Mouse (Mus musculus) CD8-positive naive resting alpha-beta T cell, adult 2 months (primary cell): ENCODE data around the gene Map3k6.
A peak's percentile ranks its signal among the peaks of the same experiment; 100 is the strongest.

Experiments used
- DNase-seq, 2 experiments: peaks; one replicate each; pipeline ENCODE4 v3.0.0; 2022; ENCODE audit warnings: low read depth in 2 of 2, low spot score in 2 of 2

Map3k6 gene

DNA sequence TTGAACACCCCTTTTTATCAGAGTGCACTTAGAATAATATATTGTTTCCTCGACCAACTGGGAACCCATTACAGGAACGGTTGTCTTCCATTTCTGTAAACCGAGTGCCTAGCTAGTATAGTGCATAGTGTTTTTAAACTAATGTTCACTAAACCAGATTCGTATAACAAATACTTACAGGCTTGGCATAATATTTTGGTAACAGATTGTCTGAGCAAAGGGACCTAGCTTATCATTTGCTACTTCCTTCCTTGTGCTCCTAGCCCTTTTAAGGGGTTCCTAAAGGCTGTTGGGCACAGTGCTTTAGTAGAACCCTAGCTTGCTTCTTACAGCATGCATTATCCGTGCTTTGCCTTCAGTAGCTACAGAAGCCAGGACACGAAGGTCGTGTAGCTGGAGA is 40.9 kb downstream of the Map3k6 start:
- no peak for DNase-seq

DNA sequence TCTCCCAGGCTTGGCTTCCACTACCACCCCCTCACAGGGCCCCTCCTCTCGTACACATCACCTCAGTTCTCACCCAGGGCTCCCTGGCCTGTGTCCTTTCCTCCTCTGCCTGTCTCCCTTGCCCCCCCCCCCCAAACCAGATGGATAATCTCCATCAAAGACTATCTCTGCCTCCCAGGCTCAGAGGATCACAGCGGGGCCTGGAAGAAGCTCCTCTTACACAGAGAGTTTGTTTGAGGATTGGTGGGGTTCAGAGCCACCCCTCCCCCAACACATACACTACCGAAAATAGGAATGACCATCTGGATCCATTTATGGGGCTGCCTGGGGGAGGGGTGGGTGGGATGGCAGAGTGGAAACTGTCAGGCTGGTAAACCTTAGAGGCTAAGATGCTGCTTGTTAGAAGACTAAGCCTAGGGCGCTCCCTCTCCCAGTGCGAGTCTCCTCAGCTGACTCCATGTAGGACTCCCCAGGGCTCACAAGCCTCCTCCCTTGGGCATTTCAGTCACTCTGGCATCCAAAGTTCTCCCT is 41.4 kb downstream of the Map3k6 start:
- DNase-seq, result no peak

DNA sequence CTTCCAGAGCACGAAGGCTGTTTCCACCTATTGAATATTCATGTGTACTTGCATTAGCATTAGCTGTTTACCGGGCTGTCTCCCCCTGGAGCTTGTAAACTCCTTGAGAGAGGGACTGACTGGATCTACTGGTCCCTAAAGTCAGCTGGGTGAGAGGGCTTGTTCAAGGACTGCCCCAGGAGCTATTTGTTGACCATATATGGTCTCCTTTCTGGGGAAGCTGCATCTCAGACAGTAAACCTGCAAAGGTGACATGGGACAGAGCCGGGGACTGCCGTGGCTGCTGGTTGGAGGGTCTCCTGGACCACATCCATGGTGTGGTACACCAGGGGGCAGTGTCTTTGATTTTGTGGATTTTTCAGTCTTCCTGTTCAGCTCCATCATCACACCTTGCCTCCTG is 42.0 kb downstream of the Map3k6 start:
- no peak for DNase-seq

DNA sequence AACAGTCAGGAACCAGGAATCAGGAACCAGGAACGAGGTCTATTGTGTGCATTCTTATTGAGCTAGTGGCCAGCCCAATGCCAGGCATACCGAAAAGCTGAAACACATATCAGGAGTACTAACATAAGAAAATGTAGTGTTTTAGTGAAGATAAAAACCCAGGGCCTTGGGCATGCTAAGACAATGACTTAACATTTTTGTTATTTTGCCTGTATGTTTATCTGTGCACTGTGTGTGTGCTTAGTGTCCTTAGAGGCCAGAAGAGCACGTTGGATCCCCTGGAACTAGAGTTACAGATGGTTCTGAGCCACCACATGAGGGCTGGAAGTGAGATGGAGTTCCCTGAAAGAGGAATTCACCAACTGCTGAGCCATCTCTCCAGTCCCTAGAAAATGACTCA is 44.7 kb downstream of the Map3k6 start:
- no peak for DNase-seq

DNA sequence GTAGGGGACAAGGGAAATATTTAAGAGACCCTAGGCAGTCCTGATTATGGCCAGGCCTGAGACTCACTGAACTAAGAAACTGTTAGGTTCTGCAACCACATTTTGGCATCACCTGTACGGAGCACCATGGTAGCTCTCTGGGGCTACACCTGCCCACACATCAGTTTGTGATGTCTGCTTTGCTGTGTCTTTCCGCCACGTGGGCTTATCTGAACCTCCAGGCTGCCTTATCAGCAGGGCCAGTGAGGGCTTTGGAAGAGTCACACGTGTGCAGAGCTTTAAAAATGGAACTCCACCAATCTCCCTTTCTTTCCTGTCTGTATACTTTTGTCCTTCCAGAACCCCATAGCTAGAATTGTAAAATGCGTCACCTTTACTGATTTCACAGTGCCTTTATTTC is 45.3 kb downstream of the Map3k6 start:
- no peak for DNase-seq

DNA sequence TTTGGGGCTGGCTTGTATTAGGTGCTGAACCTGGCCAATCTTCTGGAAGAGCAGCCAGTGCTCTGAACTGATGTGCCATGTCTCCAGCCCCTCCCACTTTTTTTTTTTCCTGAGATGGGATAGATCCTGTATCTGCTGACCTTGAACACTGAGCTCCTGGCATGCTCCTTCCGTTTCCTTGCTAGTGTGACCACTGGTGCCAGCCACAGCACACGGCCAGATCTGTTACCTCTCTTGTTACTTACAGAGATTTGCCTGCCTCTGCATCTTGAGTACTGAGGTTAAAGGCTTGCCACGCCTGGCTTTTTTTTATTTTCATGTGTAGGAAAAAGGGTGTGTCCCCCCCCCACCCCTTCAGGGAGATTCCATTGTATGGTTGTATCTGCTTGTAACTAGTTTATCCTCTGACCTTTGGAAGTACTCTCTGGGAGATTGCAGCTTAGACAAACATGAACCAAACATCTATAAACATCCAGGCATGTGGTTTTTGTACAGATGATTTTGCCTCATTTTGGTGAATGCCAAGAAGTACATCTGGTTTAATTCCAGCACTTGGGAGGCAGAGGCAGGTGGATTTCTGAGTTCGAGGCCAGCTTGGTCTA is 46.0 kb downstream of the Map3k6 start:
- no peak for DNase-seq

DNA sequence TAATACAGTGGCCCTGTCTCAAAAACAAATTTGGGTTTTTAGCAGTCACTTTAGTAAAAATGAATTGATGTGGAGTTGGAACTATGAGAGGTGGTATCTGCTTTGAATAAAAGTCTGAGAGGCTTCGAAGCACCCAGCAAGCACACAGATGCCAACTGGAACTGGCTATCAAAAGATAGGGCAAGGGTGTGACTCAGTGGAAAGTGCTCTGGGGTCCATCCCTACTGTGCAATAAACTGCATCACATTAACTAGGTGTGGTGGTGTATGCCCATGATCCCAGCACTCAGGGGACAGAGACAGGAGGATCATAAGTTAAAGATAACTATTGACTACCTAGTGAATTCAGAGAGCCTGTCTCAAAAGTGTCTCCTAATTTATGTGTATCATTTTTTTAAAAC is 50.6 kb downstream of the Map3k6 start:
- no peak for DNase-seq

DNA sequence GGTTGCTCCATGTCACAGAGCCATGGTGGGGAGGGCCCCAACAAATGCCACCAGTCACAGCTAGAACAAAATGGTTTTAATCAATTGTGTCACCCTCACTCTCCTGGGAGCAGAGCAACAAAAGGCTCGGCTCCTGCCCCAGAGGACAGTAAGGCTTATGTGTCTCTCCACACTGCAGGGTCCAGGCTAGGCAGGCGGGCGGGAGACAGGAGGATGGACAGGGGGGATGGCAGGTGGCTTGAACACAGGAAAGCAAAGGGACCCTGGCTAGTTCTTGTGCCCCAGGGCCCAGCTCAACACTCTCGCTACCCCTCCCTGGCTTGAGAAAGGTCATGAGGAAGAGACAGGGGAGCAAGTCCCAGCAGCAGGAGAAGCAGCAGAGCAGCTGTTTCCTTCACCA is 51.8 kb downstream of the Map3k6 start:
- no peak for DNase-seq

DNA sequence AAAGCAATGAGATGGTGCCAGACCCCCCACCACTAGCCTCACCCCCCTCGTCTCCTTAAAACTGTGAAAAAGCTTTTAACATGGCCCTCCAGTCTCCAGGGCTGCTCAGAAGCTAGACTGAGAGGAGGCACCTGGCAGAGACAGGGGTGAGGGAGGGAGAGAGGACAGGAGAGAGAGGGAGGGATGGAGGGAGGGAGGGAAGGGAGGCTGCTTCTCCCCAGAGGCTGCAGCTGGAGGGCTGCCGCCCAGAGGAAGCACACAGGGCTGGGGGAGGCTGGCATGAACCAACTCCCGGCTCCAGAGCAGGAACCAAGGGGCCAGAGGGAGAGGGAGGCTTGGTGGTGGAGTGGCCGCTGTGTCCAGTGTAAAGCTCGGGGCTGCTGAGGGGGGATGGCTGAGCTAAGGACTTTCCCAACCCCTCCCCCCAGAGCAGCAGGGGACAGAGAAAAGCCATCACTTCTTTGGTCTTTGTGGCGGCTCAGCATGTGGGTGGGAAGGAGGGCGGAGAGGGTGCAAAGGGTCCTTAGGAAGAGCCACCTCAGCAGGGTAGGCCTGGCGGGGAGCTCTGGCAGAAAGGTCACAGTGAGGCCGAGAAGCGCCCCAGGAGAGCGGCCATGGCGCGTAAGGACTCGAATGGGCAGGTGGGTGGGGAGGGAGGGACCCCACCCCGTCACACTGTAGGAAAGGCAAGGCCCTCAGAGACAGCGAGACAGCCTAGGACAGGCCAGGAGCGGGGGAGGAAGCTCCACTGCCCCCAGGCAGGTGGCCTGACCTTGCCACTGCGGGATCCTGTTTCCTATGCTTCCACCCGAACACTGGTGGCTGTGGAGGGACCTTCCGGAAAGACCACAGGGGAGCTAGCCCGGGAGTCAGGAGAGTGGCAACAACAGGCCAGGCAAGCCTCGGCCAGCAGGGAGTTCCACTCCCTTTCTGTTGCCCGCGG is 52.6 kb downstream of the Map3k6 start:
- no peak for DNase-seq

DNA sequence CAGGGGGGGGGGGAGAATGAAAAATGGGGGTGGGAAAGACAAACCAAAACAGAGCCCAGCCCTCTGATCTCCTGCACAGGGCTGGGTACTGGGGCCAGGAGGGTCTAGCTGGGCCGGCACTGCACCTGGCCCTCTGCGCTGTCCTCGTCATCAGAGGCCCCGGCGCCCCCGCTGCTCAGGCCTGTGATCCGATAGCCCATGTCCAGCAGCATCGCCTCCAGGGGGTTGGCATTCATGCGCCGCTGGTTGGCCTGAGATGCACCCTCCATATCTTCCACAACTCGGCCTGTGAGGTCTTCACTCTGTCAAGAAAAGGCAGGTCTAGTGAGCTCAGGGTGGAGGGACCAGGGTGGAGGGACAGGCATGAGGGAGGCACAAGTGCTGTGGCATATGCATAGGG is 53.5 kb downstream of the Map3k6 start:
- no peak for DNase-seq

DNA sequence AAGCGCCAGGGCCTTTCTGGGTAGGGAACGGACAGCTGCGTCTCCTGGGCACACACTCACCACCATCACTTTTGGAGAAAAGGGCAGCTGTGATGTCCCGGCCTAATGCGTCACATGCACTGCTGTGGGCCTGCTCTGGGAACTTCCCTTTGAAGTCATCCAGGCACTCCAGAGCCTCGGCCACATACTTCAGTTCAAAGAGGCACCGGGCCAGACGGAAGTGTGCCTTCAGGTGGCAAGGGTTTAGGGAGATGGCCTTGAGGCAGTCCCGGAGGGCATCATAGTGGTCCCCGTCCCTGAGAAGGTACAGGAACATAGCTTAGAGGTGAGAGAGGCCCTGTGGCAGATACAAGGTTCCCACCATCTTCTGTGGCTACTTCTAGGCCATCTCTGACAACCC is 56.7 kb downstream of the Map3k6 start:
- DNase-seq, result no peak

DNA sequence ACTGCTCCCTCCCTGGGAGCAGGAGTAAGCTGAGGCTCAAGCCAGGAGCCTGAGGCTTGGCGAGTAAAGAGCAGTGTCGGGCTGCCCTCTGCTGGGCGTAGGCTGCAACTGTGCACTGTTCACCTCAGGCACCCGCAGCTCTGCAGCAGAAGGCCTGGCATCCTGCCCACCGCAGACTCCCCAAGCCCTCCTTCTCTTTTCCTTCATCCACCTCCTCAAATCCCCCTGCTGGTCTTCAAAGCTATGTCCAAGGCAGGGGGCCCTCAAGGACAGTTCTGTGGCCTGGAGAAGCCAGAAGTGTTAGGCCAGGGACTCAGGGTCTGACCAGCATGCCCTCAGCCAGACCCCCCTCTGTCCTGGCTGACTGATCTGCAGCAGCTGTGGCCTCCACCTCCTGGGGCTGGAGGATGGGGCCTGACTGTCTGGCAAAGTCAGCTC is 57.2 kb downstream of the Map3k6 start:
- DNase-seq, result peak; percentile 70 to 76

DNA sequence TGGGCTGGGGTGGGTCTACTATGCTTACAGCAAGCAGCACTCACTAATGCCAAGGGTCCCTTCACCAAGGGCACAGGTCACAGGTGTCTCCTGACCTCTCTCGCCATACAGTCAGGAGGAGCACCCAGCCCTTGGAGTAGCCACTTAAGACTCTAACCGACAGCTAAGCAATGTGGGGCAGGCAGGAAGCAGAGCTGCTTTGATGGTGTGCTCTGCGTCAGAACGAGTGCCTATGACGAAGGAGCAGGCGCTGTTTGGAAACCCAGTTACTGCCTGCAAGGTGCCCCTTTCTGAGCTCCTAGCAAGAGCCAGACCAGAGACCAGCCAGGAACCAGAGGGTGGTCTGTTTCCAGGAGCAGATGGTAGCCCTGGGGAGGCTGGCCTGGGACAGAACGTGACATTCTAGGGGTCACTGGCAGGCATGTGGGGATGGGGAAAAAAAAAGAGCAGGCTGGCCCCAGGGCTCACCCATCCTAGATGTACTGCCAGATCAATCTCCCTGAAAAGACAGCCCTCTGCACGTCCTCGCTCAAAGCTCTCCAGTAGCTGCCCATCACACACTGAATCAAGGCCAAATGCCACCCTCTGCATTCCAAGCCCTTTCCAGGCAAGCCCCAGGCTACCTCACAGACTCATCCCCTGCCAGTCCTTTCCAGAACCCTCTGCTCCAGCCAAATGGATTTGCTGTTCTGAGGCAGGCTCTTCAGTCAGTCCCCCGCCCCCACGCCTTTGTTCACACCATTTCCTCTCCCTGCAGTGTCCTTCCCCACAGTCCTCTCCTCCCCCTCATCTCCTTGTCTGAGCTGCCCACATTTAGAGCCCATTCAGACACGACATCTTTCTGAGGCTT is 58.1 kb downstream of the Map3k6 start:
- DNase-seq, result peak; percentile 57 to 63

DNA sequence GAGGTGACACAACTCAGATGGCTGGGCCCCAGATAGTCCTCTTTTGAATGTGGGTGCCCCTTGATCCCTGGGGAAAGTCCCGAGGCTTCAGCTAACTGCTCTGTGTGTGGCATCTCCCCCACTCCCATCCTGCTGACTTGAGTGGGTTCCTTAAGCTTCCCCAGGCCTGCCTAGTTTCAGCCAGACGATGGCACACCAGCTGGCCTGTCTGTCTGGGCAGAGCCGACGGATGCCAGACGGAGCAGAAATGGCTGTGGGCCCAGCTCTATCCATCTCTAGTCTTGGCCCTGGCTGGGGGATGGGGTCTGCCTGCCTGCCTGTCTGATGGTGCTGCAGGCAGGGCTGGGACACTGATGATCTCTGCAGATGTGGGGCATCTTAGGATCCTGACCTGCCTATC is 59.1 kb downstream of the Map3k6 start:
- DNase-seq, result no peak

DNA sequence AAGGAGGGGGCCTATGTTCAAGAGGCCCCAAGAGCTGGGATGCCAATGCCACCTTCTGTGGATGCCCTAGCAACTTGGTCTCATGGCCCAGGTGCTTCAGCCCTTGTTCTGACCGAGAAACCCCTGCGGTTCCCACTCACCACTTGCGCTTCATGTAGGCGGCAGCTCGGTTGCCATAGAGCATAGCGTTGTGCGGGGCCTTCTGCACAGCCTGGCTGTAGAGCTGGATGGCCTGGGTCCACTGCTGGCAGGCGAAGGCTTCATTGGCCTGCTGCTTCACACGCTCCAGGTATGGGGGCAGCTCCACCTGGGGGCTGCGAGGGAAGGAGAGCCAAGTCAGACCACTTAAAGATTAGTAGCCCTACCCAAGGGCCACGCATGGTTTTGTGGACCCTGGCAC is 59.8 kb downstream of the Map3k6 start:
- DNase-seq, result no peak

DNA sequence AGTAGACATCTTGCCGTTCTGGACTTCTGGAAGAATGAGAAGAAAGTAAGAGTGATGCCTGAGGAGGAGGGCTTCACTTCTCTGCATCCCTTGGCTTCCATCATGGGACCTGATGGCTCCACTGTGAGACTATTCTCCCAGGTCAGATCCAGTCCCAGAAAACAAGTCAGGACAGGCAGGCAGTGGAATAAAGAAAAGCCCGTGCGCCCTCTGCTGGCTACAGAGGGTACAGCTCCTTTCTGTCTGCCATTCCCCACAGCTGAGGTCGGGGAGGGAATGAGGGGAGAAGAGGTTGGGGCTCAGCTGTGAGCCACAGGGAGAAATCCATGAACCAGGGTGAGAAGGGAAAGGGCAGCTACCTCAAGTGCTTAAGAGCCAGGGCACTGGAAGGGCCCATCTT is 61.2 kb downstream of the Map3k6 start:
- DNase-seq, result peak; percentile 39 to 59
